Mouse (Mus musculus): ENCODE data around the gene Mthfd1l.
"Not testable (repeated sequence)": the region's sequence is repeated elsewhere in the genome, so short reads cannot be mapped to it uniquely, and the experiment has no call there.

Mthfd1l gene

GRCm38 (mm10) chr10:4047666-4048065 lies 74.7 kb downstream of the Mthfd1l start:
- no peak for DNase-seq

- DNase-seq: no peak
These were observed 77.3 kb downstream of the Mthfd1l start for GRCm38 (mm10) chr10:4050236-4050635.

- DNase-seq: no peak
These were observed 79.8 kb downstream of the Mthfd1l start for GRCm38 (mm10) chr10:4052711-4053110.

- peak; percentile 91 to 94 for DNase-seq
These were observed 80.6 kb downstream of the Mthfd1l start for GRCm38 (mm10) chr10:4053278-4054061.

GRCm38 (mm10) chr10:4054589-4054988 lies 81.7 kb downstream of the Mthfd1l start:
- DNase-seq: no peak

- no peak for DNase-seq
These were observed 84.5 kb downstream of the Mthfd1l start for GRCm38 (mm10) chr10:4057397-4057796.

GRCm38 (mm10) chr10:4057832-4058231 lies 84.9 kb downstream of the Mthfd1l start:
- DNase-seq: no peak

GRCm38 (mm10) chr10:4061071-4061987 lies 88.4 kb downstream of the Mthfd1l start:
- DNase-seq: no peak

GRCm38 (mm10) chr10:4063537-4063936 lies 90.6 kb downstream of the Mthfd1l start:
- peak; percentile 51 to 64 for DNase-seq

- peak; percentile 37 to 38 for DNase-seq
These were observed 92.6 kb downstream of the Mthfd1l start for GRCm38 (mm10) chr10:4065295-4066084.

- DNase-seq: peak; percentile 74 to 80
These were observed 96.4 kb downstream of the Mthfd1l start for GRCm38 (mm10) chr10:4069258-4069826.

GRCm38 (mm10) chr10:4070061-4070460 lies 97.1 kb downstream of the Mthfd1l start:
- DNase-seq: peak; percentile 90 to 95

GRCm38 (mm10) chr10:4071069-4071844 lies 98.3 kb downstream of the Mthfd1l start:
- DNase-seq: peak; percentile 66 to 72

- DNase-seq: no peak
These were observed 99.0 kb downstream of the Mthfd1l start for GRCm38 (mm10) chr10:4071845-4072345.

- not testable (repeated sequence) for DNase-seq
These were observed 99.6 kb downstream of the Mthfd1l start for GRCm38 (mm10) chr10:4072491-4072890.

- no peak for DNase-seq
These were observed 105.4 kb downstream of the Mthfd1l start for GRCm38 (mm10) chr10:4078220-4078840.

GRCm38 (mm10) chr10:4078979-4079630 lies 106.2 kb downstream of the Mthfd1l start:
- DNase-seq: no peak

GRCm38 (mm10) chr10:4079643-4080244 lies 106.8 kb downstream of the Mthfd1l start:
- DNase-seq: peak; percentile 44 to 55

GRCm38 (mm10) chr10:4083609-4084008 lies 110.7 kb downstream of the Mthfd1l start:
- peak; percentile 58 to 63 for DNase-seq

GRCm38 (mm10) chr10:4084907-4085306 lies 112.0 kb downstream of the Mthfd1l start:
- DNase-seq: no peak
